Mouse (Mus musculus): ENCODE results near the gene Taz.

Gene Taz

DNA sequence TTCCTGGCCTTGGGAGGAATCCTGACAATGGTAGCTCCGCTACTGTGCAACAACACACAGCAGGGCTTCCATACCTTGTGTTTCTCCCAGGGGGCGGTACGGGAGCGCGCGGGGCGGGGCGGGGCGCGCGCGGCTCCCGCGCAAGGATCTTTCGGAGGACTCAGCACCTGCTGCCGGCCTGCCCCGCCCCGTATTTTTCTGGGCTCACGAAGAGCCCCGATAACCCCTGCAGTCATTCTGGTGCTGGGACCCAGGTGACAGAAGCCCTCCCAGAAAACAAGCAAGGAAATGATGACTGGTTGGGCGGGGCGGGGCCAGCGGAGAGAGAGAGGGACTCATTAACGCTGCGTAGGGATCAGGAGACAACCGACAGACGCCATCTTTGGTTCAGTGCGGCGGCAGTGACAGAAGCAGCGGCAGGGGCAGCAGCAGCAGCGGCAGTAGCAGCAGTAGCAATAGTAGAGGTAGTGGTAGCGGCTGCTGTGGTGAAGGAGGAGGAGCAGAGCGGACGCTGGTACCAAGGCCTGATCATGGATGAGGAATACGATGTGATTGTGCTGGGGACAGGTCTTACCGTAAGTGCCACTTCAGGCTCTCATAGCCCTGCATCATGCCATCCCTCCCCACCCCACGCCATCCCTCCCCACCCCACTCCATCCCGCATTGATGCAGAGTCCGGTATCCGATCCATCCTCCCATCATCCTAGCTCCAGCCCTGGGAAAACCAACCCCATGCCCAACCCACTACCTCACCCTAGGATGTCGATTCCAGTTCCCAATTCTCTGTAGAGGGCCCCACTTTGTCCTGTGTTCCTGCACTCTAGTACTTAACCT is 23.4 kb downstream of the Taz start, which contains the start of gene Gdi1:
Gene Gdi1, plus strand, starts transcription at position 132 of the 834 bp plus-strand sequence.
- H3K27me3 ChIP-seq (ENCODE audit: control insufficient read depth, insufficient read depth, low read length, poor library complexity, severe bottlenecking), result no peaks in the 10 kb centered on the region
- peak; percentile 80 for DNase-seq (ENCODE audit: low read depth, low spot score)
- peaks cover 11% of the 10 kb centered on the region for H3K36me3 ChIP-seq (ENCODE audit: control insufficient read depth, insufficient read depth, low read length, poor library complexity, severe bottlenecking)

GRCm38 (mm10) chrX:74312540-74313464 is 31.1 kb downstream of the Taz start, which contains the start of gene Fam50a:
Gene Fam50a (plus strand): TSS chrX:74313033.
- DNase-seq (ENCODE audit: low read depth, low spot score), result peak; percentile 93
- H3K36me3 ChIP-seq (ENCODE audit: control insufficient read depth, insufficient read depth, low read length, poor library complexity, severe bottlenecking), result peaks cover 11% of the 10 kb centered on the region; the same call in 1 of the 2 replicates
- no peaks in the 10 kb centered on the region for H3K27me3 ChIP-seq (ENCODE audit: control insufficient read depth, insufficient read depth, low read length, poor library complexity, severe bottlenecking)

DNA sequence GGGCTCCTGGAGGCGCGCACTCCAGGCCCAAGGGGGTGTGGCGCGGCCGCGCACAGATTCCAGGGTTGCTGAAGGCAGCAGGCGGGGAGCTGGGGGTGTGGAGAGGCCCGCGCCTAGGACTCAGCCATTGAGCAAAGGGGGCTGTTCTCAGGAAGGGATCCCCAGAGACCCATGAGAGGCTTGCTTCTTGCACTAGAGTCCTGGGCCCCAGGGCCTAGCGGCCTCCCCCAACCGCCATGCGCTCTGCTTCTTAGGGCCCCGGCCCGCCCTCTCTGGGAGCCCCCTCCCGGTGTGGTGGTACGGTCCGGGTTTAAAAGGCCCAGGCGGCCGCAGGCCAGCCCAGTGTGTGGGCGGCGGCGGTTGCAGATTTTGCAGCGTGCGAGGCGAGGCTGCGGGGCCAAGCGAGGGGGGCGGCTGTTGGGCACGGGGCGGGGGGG is 47.0 kb downstream of the Taz start, which contains the start of gene Plxna3:
Gene Plxna3, plus strand, starts transcription at position 342 of the 437 bp plus-strand sequence.
- peak; percentile 70 for DNase-seq (ENCODE audit: low read depth, low spot score)
- no peaks in the 10 kb centered on the region for H3K36me3 ChIP-seq (ENCODE audit: control insufficient read depth, insufficient read depth, low read length, poor library complexity, severe bottlenecking)
- H3K27me3 ChIP-seq (ENCODE audit: control insufficient read depth, insufficient read depth, low read length, poor library complexity, severe bottlenecking), result no peaks in the 10 kb centered on the region

GRCm38 (mm10) chrX:74329215-74329671 is 47.5 kb downstream of the Taz start:
- no peak for DNase-seq (ENCODE audit: low read depth, low spot score)
- Histone ChIP-seq H3K36me3 (ENCODE audit: control insufficient read depth, insufficient read depth, low read length, poor library complexity, severe bottlenecking) (no peaks in the 10 kb centered on the region), H3K27me3 (ENCODE audit: control insufficient read depth, insufficient read depth, low read length, poor library complexity, severe bottlenecking) (no peaks in the 10 kb centered on the region)

DNA sequence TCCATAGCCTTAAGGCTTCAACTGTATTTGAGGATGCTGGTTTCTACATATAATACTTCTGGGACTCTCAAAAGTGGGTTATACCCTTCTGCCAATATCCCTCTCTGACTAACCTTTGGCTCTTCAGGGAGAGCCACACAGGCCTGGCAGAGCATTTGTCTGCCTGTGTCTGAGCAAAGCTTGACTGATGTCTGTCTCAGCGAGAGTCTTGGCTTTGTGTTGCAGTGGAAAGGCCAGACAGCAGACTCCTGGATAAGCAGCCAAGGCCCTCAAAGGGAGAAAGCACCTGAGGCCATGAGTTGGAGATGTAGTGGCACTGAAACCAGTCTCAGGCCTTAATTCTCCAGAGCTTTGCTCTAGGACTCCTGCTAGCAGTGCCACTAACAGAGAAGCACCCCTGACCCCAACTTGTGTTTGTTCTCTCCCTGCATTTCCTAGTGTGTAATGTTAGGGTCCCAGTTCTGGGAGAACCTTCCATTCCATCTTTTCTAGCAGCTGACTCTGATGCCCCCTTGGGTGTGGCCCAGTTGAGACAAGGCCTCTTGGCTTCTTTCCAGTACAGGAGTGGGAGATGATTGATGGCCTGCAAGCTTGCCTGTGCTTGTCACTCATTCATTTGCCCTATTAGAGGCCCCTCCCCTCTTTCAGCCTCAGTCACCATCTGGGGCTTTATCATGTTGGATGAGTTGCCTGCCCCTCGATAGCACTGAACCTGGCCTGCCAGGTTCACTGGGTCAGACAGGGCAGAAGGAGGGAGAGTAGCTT is 48.6 kb downstream of the Taz start:
- no peak for DNase-seq (ENCODE audit: low read depth, low spot score)
- Histone ChIP-seq H3K36me3 (ENCODE audit: control insufficient read depth, insufficient read depth, low read length, poor library complexity, severe bottlenecking) (no peaks in the 10 kb centered on the region), H3K27me3 (ENCODE audit: control insufficient read depth, insufficient read depth, low read length, poor library complexity, severe bottlenecking) (no peaks in the 10 kb centered on the region)

All from splenic B cell, adult 2 months (primary cell).